ENCODE assay signal across 12 mouse cellular contexts in the genomic region with DNA sequence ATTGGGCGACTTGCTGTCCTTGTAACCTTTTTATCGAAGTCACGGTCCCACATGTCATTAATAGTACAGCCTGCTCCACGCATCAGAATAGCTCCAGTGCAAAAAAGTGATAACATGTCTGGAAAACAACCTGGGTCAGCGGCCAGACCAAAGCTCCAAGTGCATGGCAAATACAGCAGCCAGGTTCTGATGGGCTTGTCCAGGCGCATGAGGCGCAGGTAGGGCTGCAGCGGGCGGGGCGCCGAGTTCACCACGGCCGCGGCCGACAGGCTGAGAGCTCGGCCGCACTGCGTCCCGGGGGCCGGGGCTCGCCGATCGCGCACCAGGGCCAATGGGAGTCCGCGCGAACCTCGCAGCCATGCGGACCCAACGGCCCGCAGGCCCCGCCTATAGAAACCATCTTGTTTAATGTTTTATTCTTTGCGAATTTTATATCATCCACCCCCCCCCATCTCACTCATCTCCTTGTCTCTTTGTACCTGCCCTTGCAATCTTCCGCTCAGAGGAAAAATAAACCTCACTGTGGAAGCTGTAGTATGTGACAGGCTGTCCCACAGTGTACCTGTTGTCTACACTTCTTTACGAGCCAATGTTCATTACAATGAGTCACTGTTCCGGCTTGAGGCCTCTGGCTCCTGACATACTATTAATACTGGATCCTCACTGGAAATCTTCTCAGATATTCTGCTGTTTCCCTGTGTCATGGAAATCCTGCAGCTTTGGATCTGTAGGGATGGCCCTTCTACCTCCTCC. TPM values are rescaled to one million over a fixed set of nuclear protein-coding genes. Genes with fewer than 3 reads are reported as not detected.
A peak's percentile ranks its signal among the peaks of the same experiment; 100 is the strongest.
DNase-seq lines count a peak whose midpoint lies in the region; ATAC-seq and TF ChIP-seq lines count a peak whose summit lies in the region.
"Had no signal": no experiment of that assay in that cellular context is flagged by ENCODE, and none has a peak within 500 bp of the region (broad histone marks: within the 10 kb centered on the region; RNA-seq: fewer than 3 reads in every experiment).

No protein-coding gene starts in this region.

- H3K36me3 ChIP-seq in testis, adult 2 months (ENCODE audit: control insufficient read depth, insufficient read depth, low read length): no peaks in the 10 kb centered on the region
- H3K36me3 ChIP-seq in liver, embryonic 15.5 days (replicated peaks): no peaks in the 10 kb centered on the region

- 50% methylated on average over 36 of the region's 36 CpGs for whole genome bisulfite sequencing in liver, embryonic 15.5 days (ENCODE audit: insufficient replicate concordance)

- TF ChIP-seq POLR2A in testis, adult 2 months (IDR thresholded peaks at IDR 0.05; ENCODE audit: control insufficient read depth, low read depth, low read length): no peak

- DNase-seq in adrenal gland, adult (ENCODE audit: inconsistent age in 2 of 2, low spot score in 1 of 2): peak; percentile 31 to 64
- DNase-seq in adrenal gland, postnatal 25 days: no peak
- no peak for DNase-seq in testis, postnatal 10 days (ENCODE audit: low spot score)
- DNase-seq in urinary bladder, postnatal 4 days (ENCODE audit: low spot score in 2 of 2): no peak
- no peak for DNase-seq in thymus, postnatal 10 days (ENCODE audit: low spot score in 2 of 2)
- no peak for DNase-seq in ovary, postnatal 36 days (ENCODE audit: low spot score)
- DNase-seq: adrenal gland, postnatal 10 days; kidney, postnatal 14 days; thymus, adult 2 months had no signal

- H3K27me3 ChIP-seq in testis, adult 2 months (ENCODE audit: control insufficient read depth, insufficient read depth, low read length): no peaks in the 10 kb centered on the region
- H3K27me3 ChIP-seq in liver, embryonic 15.5 days: no peaks in the 10 kb centered on the region

- H3K9ac ChIP-seq in liver, embryonic 15.5 days: no peak overlapping the region

- no peaks in the 10 kb centered on the region for H3K9me3 ChIP-seq in liver, embryonic 15.5 days (replicated peaks)

- H3K4me2 ChIP-seq in liver, embryonic 15.5 days: peak overlapping the region; percentile 40

- TF ChIP-seq CTCF in testis, adult 2 months (IDR thresholded peaks at IDR 0.05; ENCODE audit: control insufficient read depth, insufficient read depth, insufficient replicate concordance, low read depth, low read length): no peak

- no peak for ATAC-seq in liver, embryonic 15.5 days (ENCODE audit: insufficient read depth)

- H3K4me3 ChIP-seq in testis, adult 2 months (ENCODE audit: control insufficient read depth, low read depth, low read length): no peak overlapping the region; the same call in 1 of the 2 replicates
- no peak overlapping the region for H3K4me3 ChIP-seq in liver, embryonic 15.5 days (replicated peaks)
- H3K4me3 ChIP-seq: myocyte had no signal

- peak overlapping the region; percentile 41; the same call in 1 of the 2 replicates for H3K27ac ChIP-seq in testis, adult 2 months (ENCODE audit: control insufficient read depth, insufficient read depth, low read depth, low read length)
- H3K27ac ChIP-seq in liver, embryonic 15.5 days (replicated peaks): no peak overlapping the region

- peaks cover 4% of the 10 kb centered on the region for H3K4me1 ChIP-seq in testis, adult 2 months (ENCODE audit: control insufficient read depth, insufficient read depth, low read length)
- no peaks in the 10 kb centered on the region for H3K4me1 ChIP-seq in liver, embryonic 15.5 days (replicated peaks)

RNA-seq across cellular contexts. Expression of a gene that starts 19.0 kb away (rescaled TPM):
- 84.0 and 117 TPM in 2 replicates for total RNA-seq in adrenal gland, postnatal 25 days (2021)
- polyA plus RNA-seq in testis, adult 2 months (2012; rRNA removed): 15.9 and 16.8 TPM in 2 replicates
- 14.6 and 17.7 TPM in 2 replicates for polyA plus RNA-seq in liver, embryonic 15.5 days (2015; fragmentation: Nextera tagmentation; extraction: Ambion mirVana)

Comparison
In these comparisons a context has a peak if more than half of its experiments do, and no peak if none do; other contexts are left out.
1. DNase-seq: peak in adrenal gland, adult (2 of 2); none in adrenal gland, postnatal 25 days (single experiment), testis, postnatal 10 days (single experiment), urinary bladder, postnatal 4 days (0 of 2), thymus, postnatal 10 days (0 of 2) and ovary, postnatal 36 days (single experiment).